Mouse (Mus musculus): ENCODE data around the gene Zkscan16. TPM values are rescaled to one million over a fixed set of nuclear protein-coding genes. Genes with fewer than 3 reads are reported as not detected.

Zkscan16 gene
- total and polyA plus RNA-seq, 3 experiments = not detected

DNA sequence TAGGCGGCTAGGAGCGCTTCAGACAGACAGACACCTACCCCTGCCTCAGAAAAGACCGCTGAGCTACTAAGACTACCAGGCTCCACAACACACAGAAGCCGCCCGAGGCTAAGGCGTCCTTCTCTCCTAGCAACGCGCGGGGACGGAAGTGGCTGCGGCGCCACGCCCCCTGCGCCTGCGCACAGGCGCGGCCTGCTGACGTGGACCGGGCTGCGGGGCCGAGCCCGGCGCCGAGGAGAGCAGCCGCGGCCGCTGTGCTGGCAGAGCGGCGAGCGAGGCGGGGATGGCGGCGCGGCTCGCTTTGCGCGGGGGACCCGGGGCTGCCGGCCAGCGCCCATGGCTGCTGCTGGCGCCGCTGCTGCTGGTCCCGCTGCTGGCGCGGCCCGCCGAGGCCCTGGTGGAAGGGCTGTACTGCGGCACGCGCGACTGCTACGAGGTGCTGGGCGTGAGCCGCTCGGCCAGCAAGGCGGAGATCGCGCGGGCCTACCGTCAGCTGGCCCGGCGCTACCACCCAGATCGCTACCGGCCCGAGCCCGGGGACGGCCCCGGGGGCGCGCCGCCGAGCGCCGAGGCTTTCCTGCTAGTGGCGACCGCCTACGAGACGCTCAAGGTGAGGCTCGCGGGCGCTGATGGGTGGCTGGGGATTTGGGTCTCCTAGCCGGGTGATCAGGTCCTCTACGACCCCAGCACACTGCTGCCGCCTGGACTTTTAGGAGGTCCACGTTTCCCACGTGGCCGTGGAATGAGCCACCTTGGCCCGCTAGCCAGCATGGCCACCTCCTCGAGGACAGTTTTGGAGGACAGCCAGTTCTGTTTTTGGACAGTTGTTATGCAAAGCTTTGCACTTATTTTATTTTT, 59.7 kb downstream of the Zkscan16 start, which contains the start of gene Gm20503:
Gene Gm20503 (plus strand): TSS at position 263 of the 858 bp plus-strand sequence.
- DNase-seq (ENCODE audit: extremely low read depth) = peak; percentile 81

DNA sequence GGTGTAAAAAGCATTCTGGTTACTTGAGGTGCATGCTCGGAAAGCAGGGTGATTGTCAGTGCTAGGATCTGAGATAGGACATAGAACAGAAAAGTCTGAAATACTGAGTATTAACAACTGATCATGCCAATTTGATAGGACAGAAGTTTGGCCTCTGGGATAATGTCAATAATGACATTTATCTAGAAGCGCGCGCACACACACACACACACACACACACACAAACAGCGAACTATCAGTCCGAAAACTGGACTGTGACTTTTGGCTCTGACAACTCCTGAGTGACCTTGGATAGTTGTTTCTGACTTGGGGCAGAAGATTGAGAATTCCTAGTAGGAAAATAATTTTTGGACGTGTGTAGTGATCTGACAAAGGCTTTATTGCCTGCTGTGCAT, 60.4 kb downstream of the Zkscan16 start:
- no peak for DNase-seq (ENCODE audit: extremely low read depth)
- Histone ChIP-seq H3K79me2 (replicated peaks; ENCODE audit: control insufficient read depth, extremely low read depth, insufficient read depth, poor library complexity, severe bottlenecking) (peaks cover 13% of the 10 kb centered on the region), H3K27me3 (replicated peaks) (no peaks in the 10 kb centered on the region), H3K27ac (ENCODE audit: insufficient read depth, low read depth) (no peak overlapping the region), H3K9me3 (replicated peaks; ENCODE audit: low read length) (no peaks in the 10 kb centered on the region), H3K4me1 (ENCODE audit: control insufficient read depth in 1 of 2, insufficient read depth in 2 of 2) (peaks cover 15 to 56% of the 10 kb centered on the region in 2 experiments), H3K9ac (ENCODE audit: insufficient read depth, low read depth) (peak overlapping the region; percentile 92), H3K4me3 (replicated peaks in 1 of 3; ENCODE audit: low read depth in 2 of 3, low read length in 2 of 3, poor library complexity in 1 of 3) (peak overlapping the region; percentile 79 to 96 (median 93)), H3K4me2 (ENCODE audit: insufficient read depth, low read depth, poor library complexity, severe bottlenecking) (peak overlapping the region; percentile 79), H3K36me3 (replicated peaks in 1 of 2; ENCODE audit: control insufficient read depth in 1 of 2, insufficient read depth in 1 of 2, low read length in 1 of 2) (no peaks in the 10 kb centered on the region)
- in situ Hi-C loops (cut with MboI; ENCODE audit: low pct_ligation_motif_present, low pct_unique_long_range_greater_than_20kb, low sequenced_read_pairs) (no loop called here), dilution Hi-C loops (cut with MboI; ENCODE audit: extremely low pct_ligation_motif_present, extremely low pct_unique_long_range_greater_than_20kb, low sequenced_read_pairs) (no loop called here)
- TF ChIP-seq POLR2A (IDR thresholded peaks at IDR 0.05; ENCODE audit: low read depth, low read length) (no peak), ZKSCAN1 (IDR thresholded peaks at IDR 0.05; ENCODE audit: borderline replicate concordance, low read depth, low read length) (no peak), CHD1 (IDR thresholded peaks at IDR 0.05; ENCODE audit: low read depth, low read length) (no peak), TBP (conservative IDR thresholded peaks at IDR 0.05; ENCODE audit: low read depth, low read length) (no peak), RCOR1 (conservative IDR thresholded peaks at IDR 0.05; ENCODE audit: low read depth, low read length) (no peak), MYC (IDR thresholded peaks at IDR 0.05; ENCODE audit: low read depth, low read length) (no peak), ZMIZ1 (IDR thresholded peaks at IDR 0.05; ENCODE audit: low read depth, low read length) (no peak), IRF4 (IDR thresholded peaks at IDR 0.05; ENCODE audit: low read depth, low read length) (no peak), SIN3A (IDR thresholded peaks at IDR 0.05; ENCODE audit: low read length) (no peak)

More for the DNA sequence above, 59.7 kb downstream of the Zkscan16 start, which contains the start of gene Gm20503:
- H3K27me3 ChIP-seq (replicated peaks) = no peaks in the 10 kb centered on the region
- no peaks in the 10 kb centered on the region for H3K9me3 ChIP-seq (replicated peaks; ENCODE audit: low read length)
- H3K9ac ChIP-seq (ENCODE audit: insufficient read depth, low read depth) = peak within 1 kb of the TSS; percentile 92
- H3K4me2 ChIP-seq (ENCODE audit: insufficient read depth, low read depth, poor library complexity, severe bottlenecking) = peak within 1 kb of the TSS; percentile 79
- TF ChIP-seq POLR2A (IDR thresholded peaks at IDR 0.05; ENCODE audit: low read depth, low read length) = peak; percentile 85
- TF ChIP-seq MAX (IDR thresholded peaks at IDR 0.05; ENCODE audit: low read length) = peak; percentile 60
- TF ChIP-seq IRF4 (IDR thresholded peaks at IDR 0.05; ENCODE audit: low read depth, low read length) = 0 out of 2 replicates have a peak, but pooled peaks have one; percentile 10
- TF ChIP-seq MXI1 (IDR thresholded peaks at IDR 0.05; ENCODE audit: low read depth, low read length) = peak; percentile 96
- TF ChIP-seq MEF2A (IDR thresholded peaks at IDR 0.05; ENCODE audit: borderline replicate concordance, low read depth, low read length) = peak; percentile 40; the same call in 1 of the 2 replicates
- no peak for TF ChIP-seq JUND (conservative IDR thresholded peaks at IDR 0.05; ENCODE audit: low read depth, low read length)
- TF ChIP-seq RCOR1 (conservative IDR thresholded peaks at IDR 0.05; ENCODE audit: low read depth, low read length) = no peak
- TF ChIP-seq UBTF (IDR thresholded peaks at IDR 0.05; ENCODE audit: low read depth, low read length) = peak; percentile 80; the same call in 1 of the 2 replicates
- TF ChIP-seq PAX5 (IDR thresholded peaks at IDR 0.05; ENCODE audit: low read length) = no peak
- TF ChIP-seq MAFK (IDR thresholded peaks at IDR 0.05; ENCODE audit: insufficient replicate concordance, low read length) = no peak
- TF ChIP-seq RAD21 (IDR thresholded peaks at IDR 0.05; ENCODE audit: low read depth, low read length) = no peak
- TF ChIP-seq HCFC1 (IDR thresholded peaks at IDR 0.05; ENCODE audit: low read depth, low read length) = peak; percentile 72
- no peak for TF ChIP-seq CTCF (conservative IDR thresholded peaks at IDR 0.05 in 1 of 2, IDR thresholded peaks at IDR 0.05 in 1 of 2; ENCODE audit: low read depth in 2 of 2, low read length in 2 of 2)
- no peak for TF ChIP-seq USF2 (conservative IDR thresholded peaks at IDR 0.05; ENCODE audit: low read depth, low read length)
- TF ChIP-seq TBP (conservative IDR thresholded peaks at IDR 0.05; ENCODE audit: low read depth, low read length) = no peak
- no peak for TF ChIP-seq POLR2AphosphoS2 (IDR thresholded peaks at IDR 0.05; ENCODE audit: low read depth, low read length)
- TF ChIP-seq USF1 (IDR thresholded peaks at IDR 0.05; ENCODE audit: low read depth, low read length) = no peak
- TF ChIP-seq EP300 (IDR thresholded peaks at IDR 0.05; ENCODE audit: low read length) = no peak
- TF ChIP-seq MYC (IDR thresholded peaks at IDR 0.05; ENCODE audit: low read depth, low read length) = no peak
- TF ChIP-seq SMC3 (IDR thresholded peaks at IDR 0.05; ENCODE audit: low read depth, low read length) = no peak
- TF ChIP-seq ZKSCAN1 (IDR thresholded peaks at IDR 0.05; ENCODE audit: borderline replicate concordance, low read depth, low read length) = no peak
- no peak for TF ChIP-seq ZNF384 (IDR thresholded peaks at IDR 0.05; ENCODE audit: low read depth, low read length)
- no peak for TF ChIP-seq ZC3H11A (IDR thresholded peaks at IDR 0.05; ENCODE audit: low read depth, low read length)
- peak; percentile 36; the same call in 1 of the 2 replicates for TF ChIP-seq BHLHE40 (IDR thresholded peaks at IDR 0.05; ENCODE audit: low read depth, low read length)
- TF ChIP-seq ELF1 (IDR thresholded peaks at IDR 0.05; ENCODE audit: low read depth, low read length) = peak; percentile 93
- TF ChIP-seq ETS1 (conservative IDR thresholded peaks at IDR 0.05; ENCODE audit: low read depth, low read length) = no peak
- no peak for TF ChIP-seq MAZ (IDR thresholded peaks at IDR 0.05; ENCODE audit: low read depth, low read length)
- TF ChIP-seq NELFE (IDR thresholded peaks at IDR 0.05; ENCODE audit: low read depth, low read length) = peak; percentile 86
- peak; percentile 62; the same call in 1 of the 2 replicates for TF ChIP-seq ZMIZ1 (IDR thresholded peaks at IDR 0.05; ENCODE audit: low read depth, low read length)
- peak; percentile 98 for TF ChIP-seq SIN3A (IDR thresholded peaks at IDR 0.05; ENCODE audit: low read length)
- no peak for TF ChIP-seq CHD1 (IDR thresholded peaks at IDR 0.05; ENCODE audit: low read depth, low read length)
- TF ChIP-seq TCF12 (IDR thresholded peaks at IDR 0.05; ENCODE audit: low read depth, low read length) = peak; percentile 81; the same call in 1 of the 2 replicates
- no peak for TF ChIP-seq CHD2 (IDR thresholded peaks at IDR 0.05; ENCODE audit: low read length)
- TF ChIP-seq E2F4 (IDR thresholded peaks at IDR 0.05; ENCODE audit: insufficient replicate concordance, low read depth, low read length) = no peak
- peak; percentile 97 for TF ChIP-seq NRF1 (IDR thresholded peaks at IDR 0.05; ENCODE audit: low read depth, low read length)
- no peak for TF ChIP-seq JUN (IDR thresholded peaks at IDR 0.05; ENCODE audit: insufficient read depth, low read depth, low read length)
- TF ChIP-seq KAT2A (IDR thresholded peaks at IDR 0.05; ENCODE audit: insufficient replicate concordance, low read length) = no peak
- no peak for TF ChIP-seq GABPA (IDR thresholded peaks at IDR 0.05; ENCODE audit: insufficient replicate concordance, low read depth, low read length)
- H3K79me2 ChIP-seq (replicated peaks; ENCODE audit: control insufficient read depth, extremely low read depth, insufficient read depth, poor library complexity, severe bottlenecking) = peaks cover 10% of the 10 kb centered on the region
- dilution Hi-C loops (cut with MboI; ENCODE audit: extremely low pct_ligation_motif_present, extremely low pct_unique_long_range_greater_than_20kb, low sequenced_read_pairs) (no loop called here), in situ Hi-C loops (cut with MboI; ENCODE audit: low pct_ligation_motif_present, low pct_unique_long_range_greater_than_20kb, low sequenced_read_pairs) (no loop called here)
- H3K4me3 ChIP-seq (replicated peaks in 1 of 3; ENCODE audit: low read depth in 2 of 3, low read length in 2 of 3, poor library complexity in 1 of 3) = peak within 1 kb of the TSS; percentile 79 to 96 (median 93)
- H3K27ac ChIP-seq (ENCODE audit: insufficient read depth, low read depth) = 0 out of 2 replicates have a peak within 1 kb of the TSS, but pooled peaks have one; percentile 14
- H3K36me3 ChIP-seq (replicated peaks in 1 of 2; ENCODE audit: control insufficient read depth in 1 of 2, insufficient read depth in 1 of 2, low read length in 1 of 2) = no peaks in the 10 kb centered on the region
- H3K4me1 ChIP-seq (ENCODE audit: control insufficient read depth in 1 of 2, insufficient read depth in 2 of 2) = peaks cover 10 to 50% of the 10 kb centered on the region in 2 experiments
